ENCODE assay signal across 19 mouse cellular contexts in genomic region chr10:32869541-32869940, GRCm38 (mm10). TPM values are rescaled to one million over a fixed set of nuclear protein-coding genes. Genes with fewer than 3 reads are reported as not detected.
DNase-seq lines count a peak whose midpoint lies in the region; ATAC-seq and TF ChIP-seq lines count a peak whose summit lies in the region.
"Had no signal": no experiment of that assay in that cellular context is flagged by ENCODE, and none has a peak within 500 bp of the region (broad histone marks: within the 10 kb centered on the region; RNA-seq: fewer than 3 reads in every experiment).

No protein-coding gene starts in this region.

- H3K9me3 ChIP-seq in forebrain, postnatal 0 days (ENCODE audit: low read length): no peaks in the 10 kb centered on the region
- H3K9me3 ChIP-seq: hindbrain, embryonic 13.5 days; liver, embryonic 13.5 days had no signal

- no peak overlapping the region for H3K4me2 ChIP-seq in forebrain, postnatal 0 days (ENCODE audit: low read depth)
- H3K4me2 ChIP-seq: hindbrain, embryonic 13.5 days; liver, embryonic 13.5 days had no signal

- TF ChIP-seq CTCF in forebrain, postnatal 0 days (IDR thresholded peaks at IDR 0.05; ENCODE audit: low read depth): no peak

- ATAC-seq in frontal cortex, adult (ENCODE audit: low TSS enrichment): peak; percentile 87
- ATAC-seq in forebrain, postnatal 0 days: peak; percentile 61; the same call in 1 of the 2 replicates
- ATAC-seq: intestine, embryonic 16.5 days; midbrain, embryonic 16.5 days had no signal

- intact Hi-C loops in left cerebral cortex, postnatal 4 days (cut with DNase I): no loop called here

- no peak overlapping the region for H3K9ac ChIP-seq in forebrain, postnatal 0 days
- H3K9ac ChIP-seq: hindbrain, embryonic 13.5 days; liver, embryonic 13.5 days had no signal

- H3K36me3 ChIP-seq in forebrain, postnatal 0 days (ENCODE audit: insufficient read depth): no peaks in the 10 kb centered on the region
- H3K36me3 ChIP-seq: hindbrain, embryonic 13.5 days; liver, embryonic 13.5 days had no signal

- H3K27me3 ChIP-seq in forebrain, postnatal 0 days (ENCODE audit: insufficient read depth, low read length): no peaks in the 10 kb centered on the region
- H3K27me3 ChIP-seq: hindbrain, embryonic 13.5 days; liver, embryonic 13.5 days had no signal

- 0 out of 2 replicates have a peak overlapping the region, but pooled peaks have one; percentile 30 for H3K27ac ChIP-seq in forebrain, postnatal 0 days (ENCODE audit: low read depth, low read length)
- H3K27ac ChIP-seq: gastrocnemius, adult 2 months; heart, adult 2 months; hindbrain, embryonic 13.5 days; kidney, postnatal 0 days; liver, embryonic 13.5 days had no signal

- H3K4me1 ChIP-seq in forebrain, postnatal 0 days (ENCODE audit: insufficient read depth): no peaks in the 10 kb centered on the region
- H3K4me1 ChIP-seq: hindbrain, embryonic 13.5 days; liver, embryonic 13.5 days had no signal

- WGBS in forebrain, postnatal 0 days: 17% methylated on average over 1 of the region's 1 CpGs

- no peak overlapping the region for H3K4me3 ChIP-seq in forebrain, postnatal 0 days (ENCODE audit: low read depth, low read length)
- H3K4me3 ChIP-seq: gastrocnemius, adult 2 months; heart, adult 2 months; hindbrain, embryonic 13.5 days; liver, embryonic 13.5 days had no signal

- no peak for DNase-seq in frontal cortex, postnatal 10 days (ENCODE audit: low spot score in 2 of 2)
- peak; percentile 3 to 14 for DNase-seq in left cerebral cortex, adult 18-20 months (ENCODE audit: low spot score in 2 of 2)
- no peak for DNase-seq in left cerebral cortex, postnatal 4 days
- DNase-seq in adipocyte (ENCODE audit: low spot score): peak; percentile 48
- peak; percentile 35 for DNase-seq in forebrain, postnatal 0 days
- DNase-seq in urinary bladder, postnatal 4 days (ENCODE audit: low spot score in 2 of 2): no peak
- DNase-seq: adrenal gland, adult 2 months; cerebellum, adult 2 months; gastrocnemius, adult 2 months; heart, adult 2 months; liver, embryonic 13.5 days; thymus, adult 18-20 months had no signal

RNA-seq across cellular contexts. Expression of gene Nkain2, which starts 20.7 kb away (rescaled TPM):
- total RNA-seq in left cerebral cortex, adult 18-20 months (2021): 10 to 100 TPM; 23.5 to 29.3 TPM
- 10 to 100 TPM; 49.2 to 49.7 TPM for total RNA-seq in left cerebral cortex, postnatal 4 days (2021)
- total RNA-seq in forebrain, postnatal 0 days (2014; rRNA removed): 85.0 and 90.1 TPM in 2 replicates
- 24.7 and 25.9 TPM in 2 replicates for polyA plus RNA-seq in forebrain, postnatal 0 days (2015; fragmentation: Nextera tagmentation; extraction: Ambion mirVana)
- total RNA-seq: megakaryocyte progenitor cell, adult 5-6 weeks; neutrophil, adult 5-6 weeks had no signal

Comparison
In these comparisons a context has a peak if more than half of its experiments do, and no peak if none do; other contexts are left out.
1. DNase-seq: peak in left cerebral cortex, adult 18-20 months (2 of 2), adipocyte (single experiment) and forebrain, postnatal 0 days (single experiment); none in frontal cortex, postnatal 10 days (0 of 2), left cerebral cortex, postnatal 4 days (single experiment) and urinary bladder, postnatal 4 days (0 of 2).